Mouse (Mus musculus): Measurements from ENCODE around the gene Ikzf4.

DNA sequence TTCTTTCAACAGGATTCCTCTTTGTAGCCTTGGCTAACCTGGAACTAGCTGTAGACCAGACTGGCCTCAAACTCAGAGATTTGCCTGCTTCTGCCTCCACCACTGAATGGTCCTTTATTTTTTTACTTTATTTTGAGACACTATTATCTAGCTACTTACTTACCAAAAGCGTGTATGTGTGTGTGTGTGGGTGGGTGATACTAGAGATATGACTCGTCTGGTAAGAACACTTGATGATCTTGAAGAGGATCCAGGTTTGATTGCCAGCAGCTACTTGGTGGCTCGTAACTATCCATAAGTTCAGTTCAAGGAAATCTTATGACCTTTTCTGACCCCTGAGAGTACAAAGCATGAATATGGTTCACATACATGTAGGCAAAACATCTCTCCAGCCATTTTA, 19.5 kb upstream of the Ikzf4 start:
- no peak for TF ChIP-seq MYOG (IDR thresholded peaks at IDR 0.05; ENCODE audit: control insufficient read depth, extremely low read depth, insufficient read length)
- no peak for TF ChIP-seq CTCF (IDR thresholded peaks at IDR 0.05; ENCODE audit: control insufficient read depth, insufficient read depth, insufficient read length)
- TF ChIP-seq MAX (IDR thresholded peaks at IDR 0.05) = no peak
- no peak for TF ChIP-seq CEBPB (IDR thresholded peaks at IDR 0.05; ENCODE audit: low read depth)
- no peak for TF ChIP-seq USF1 (IDR thresholded peaks at IDR 0.05; ENCODE audit: low read depth)
- TF ChIP-seq MYOD1 (IDR thresholded peaks at IDR 0.05; ENCODE audit: control insufficient read depth, insufficient read length, low read depth) = no peak

Measured in C2C12 (cell line).